Mouse (Mus musculus): Measurements from ENCODE around the gene Tdp2. TPM values are rescaled to one million over a fixed set of nuclear protein-coding genes. Genes with fewer than 3 reads are reported as not detected.

Tdp2 gene
- 54.3 and 54.8 TPM in 2 replicates for total RNA-seq (2017)

DNA sequence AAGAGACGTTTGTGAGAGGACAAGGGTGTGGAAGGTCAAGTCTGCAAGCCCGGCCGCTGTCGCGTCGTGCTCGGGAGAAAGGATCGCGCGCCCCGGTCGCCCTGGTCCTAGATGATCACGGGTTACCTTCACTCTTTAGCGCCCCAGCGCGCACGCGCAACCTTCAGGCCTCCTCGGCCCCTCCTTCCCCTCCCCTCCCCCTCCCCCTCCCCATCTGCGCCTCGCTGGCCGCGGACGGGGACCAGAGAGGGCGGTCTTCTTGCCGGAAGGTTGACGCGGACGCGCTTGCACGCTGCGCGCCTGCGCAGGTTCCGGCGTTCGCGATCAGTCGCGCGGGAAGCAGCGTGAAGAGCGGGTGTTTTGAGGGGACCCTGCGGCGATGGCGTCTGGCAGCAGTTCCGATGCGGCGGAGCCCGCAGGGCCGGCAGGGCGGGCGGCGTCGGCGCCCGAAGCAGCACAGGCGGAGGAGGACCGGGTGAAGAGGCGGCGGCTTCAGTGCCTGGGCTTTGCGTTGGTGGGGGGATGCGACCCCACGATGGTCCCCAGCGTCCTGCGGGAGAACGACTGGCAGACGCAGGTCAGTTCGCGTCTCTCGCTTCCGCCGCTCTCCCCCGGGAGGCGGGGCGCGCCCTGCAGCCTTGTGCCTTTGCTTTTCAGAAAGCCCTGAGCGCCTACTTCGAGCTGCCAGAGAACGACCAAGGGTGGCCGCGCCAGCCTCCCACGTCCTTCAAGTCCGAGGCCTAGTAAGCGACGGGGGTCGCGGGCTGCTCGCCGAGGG, at the start of gene Tdp2, which contains the start of gene Acot13:
Gene Tdp2, plus strand, starts transcription at position 327 of the 778 bp plus-strand sequence.
Gene Acot13, minus strand, starts transcription at position 188 of the 778 bp plus-strand sequence.
- peak; percentile 94 for ATAC-seq (ENCODE audit: extremely low read depth, insufficient number of reproducible peaks, low FRiP score, poor library complexity, severe bottlenecking)

DNA sequence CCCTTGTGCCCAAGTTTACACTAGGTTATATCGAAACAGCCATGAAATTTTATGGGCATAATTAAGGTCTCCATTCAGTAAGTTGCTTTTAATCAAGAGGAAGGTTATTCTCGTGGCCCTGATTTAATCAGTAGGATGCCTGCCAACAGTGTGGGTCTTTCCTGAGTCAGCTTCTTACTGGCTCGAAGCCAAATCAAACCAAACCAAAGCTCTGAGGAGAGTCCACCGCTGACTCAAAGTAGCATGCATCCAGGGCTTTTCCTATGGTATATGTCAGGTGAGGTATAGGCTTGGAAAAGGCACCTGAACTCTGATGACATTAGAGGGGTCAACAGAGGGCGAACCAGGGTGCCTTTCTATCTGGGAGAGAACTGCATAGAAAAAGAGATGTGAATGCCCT, 49.6 kb upstream of the Tdp2 start:
- no peak for ATAC-seq (ENCODE audit: extremely low read depth, insufficient number of reproducible peaks, low FRiP score, poor library complexity, severe bottlenecking)

DNA sequence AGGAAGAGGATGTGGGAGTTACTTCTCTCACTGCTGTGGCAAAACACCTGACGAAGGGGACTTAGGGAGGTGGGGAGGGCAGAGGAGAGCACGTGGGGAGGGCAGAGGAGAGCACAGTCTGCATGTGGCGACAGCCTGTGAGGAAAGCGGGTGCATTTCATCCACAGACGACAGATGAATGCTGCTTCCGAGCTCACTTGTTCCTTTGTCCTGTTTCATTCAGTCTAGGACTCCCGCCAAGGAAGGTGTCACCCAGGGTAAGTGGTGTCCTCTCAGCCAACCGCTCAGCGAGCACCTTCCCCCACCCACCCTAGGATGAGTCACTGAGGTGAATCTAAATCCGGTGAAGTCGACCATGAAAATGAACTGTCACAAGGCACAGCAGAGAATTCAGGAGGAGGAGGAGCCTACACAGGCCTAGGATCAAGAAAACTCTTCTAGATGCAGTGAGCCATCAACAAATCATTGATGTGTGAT, 45.4 kb upstream of the Tdp2 start:
- ATAC-seq (ENCODE audit: extremely low read depth, insufficient number of reproducible peaks, low FRiP score, poor library complexity, severe bottlenecking) = peak; percentile 66; the same call in 1 of the 2 replicates

DNA sequence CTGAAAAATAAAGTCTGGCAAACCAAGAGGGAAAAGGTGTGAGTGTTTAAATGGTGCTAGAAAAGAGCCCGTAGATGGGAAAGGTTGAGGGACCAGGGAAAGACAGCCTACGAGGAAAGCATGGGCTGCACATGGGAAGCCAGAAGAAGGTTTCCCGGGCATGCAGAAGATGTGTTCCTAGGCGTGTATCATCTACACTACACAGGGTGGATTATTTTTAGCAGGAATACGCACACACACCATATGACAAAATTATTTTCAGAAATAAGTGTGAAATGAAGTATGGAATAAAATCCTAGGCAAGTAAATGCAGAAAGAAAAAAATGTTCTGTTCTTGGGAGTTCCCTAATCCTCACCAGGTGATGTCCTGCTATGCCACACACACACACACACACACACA, 44.0 kb upstream of the Tdp2 start:
- no peak for ATAC-seq (ENCODE audit: extremely low read depth, insufficient number of reproducible peaks, low FRiP score, poor library complexity, severe bottlenecking)

DNA sequence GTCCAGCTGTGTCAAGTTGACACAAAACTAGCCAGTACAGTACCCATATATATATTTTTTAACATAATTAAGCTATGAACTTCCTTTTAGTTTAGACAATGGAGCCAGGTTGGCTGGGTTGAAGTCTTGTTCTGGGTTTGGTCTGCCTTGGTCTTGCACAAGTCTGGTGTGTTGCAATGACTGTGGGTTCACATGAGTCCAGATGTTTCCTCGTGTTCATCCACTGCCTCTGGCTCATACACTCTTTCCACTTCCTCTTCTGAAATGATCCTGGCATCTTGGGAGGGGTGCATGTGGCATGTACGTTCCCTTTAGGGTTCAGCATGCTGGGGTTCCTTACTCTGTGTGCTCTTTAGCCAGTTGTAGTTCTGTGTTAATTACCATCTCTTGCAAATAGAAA, 40.1 kb upstream of the Tdp2 start:
- ATAC-seq (ENCODE audit: extremely low read depth, insufficient number of reproducible peaks, low FRiP score, poor library complexity, severe bottlenecking) = peak; percentile 92

DNA sequence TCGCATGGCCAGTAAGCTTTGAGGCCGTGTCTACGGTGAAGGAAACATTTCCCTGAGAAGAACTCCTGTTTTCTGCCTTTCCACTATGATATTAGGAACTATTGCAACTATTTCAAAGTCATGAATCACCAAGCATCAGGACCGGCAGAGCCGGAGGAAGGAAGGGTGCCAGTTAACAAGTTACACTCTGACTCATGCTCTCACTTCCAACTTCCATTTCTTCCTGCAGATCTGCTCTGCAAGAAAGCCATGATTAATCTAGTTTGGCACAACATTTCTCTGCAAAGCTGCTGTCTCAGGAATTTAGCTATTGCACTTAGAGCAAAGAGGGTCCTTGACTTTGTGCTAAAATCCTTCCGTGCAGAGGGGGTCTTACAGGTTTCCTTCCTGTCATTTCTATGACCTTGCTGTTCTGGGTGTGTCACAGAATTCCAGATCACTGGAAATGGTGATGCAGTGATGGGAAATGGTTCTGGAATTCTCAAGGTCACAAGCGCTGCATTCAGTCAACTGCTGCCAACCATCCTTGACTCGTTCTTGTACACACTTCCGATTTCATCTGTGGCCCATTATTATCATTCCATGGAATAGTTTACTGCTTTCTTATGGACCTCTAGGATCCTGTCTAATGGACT, 39.0 kb upstream of the Tdp2 start:
- no peak for ATAC-seq (ENCODE audit: extremely low read depth, insufficient number of reproducible peaks, low FRiP score, poor library complexity, severe bottlenecking)

DNA sequence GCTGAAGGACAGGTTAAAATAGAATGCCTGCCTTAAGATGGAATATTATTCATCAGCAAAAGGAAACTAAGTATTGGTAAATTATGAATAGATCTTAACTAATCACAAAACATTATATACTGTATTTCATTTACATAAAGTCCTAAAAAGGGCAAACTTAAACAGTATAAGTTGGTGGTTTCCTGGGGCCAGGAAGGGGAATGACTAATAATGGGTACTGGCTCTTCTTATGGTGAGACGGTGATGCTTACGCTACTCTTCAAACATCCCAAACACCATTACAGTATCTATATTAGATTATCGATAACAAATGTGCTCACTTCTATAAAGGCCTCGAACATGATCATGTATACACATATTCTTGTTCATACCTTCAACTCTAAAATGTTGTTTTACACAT, 32.8 kb upstream of the Tdp2 start:
- no peak for ATAC-seq (ENCODE audit: extremely low read depth, insufficient number of reproducible peaks, low FRiP score, poor library complexity, severe bottlenecking)

DNA sequence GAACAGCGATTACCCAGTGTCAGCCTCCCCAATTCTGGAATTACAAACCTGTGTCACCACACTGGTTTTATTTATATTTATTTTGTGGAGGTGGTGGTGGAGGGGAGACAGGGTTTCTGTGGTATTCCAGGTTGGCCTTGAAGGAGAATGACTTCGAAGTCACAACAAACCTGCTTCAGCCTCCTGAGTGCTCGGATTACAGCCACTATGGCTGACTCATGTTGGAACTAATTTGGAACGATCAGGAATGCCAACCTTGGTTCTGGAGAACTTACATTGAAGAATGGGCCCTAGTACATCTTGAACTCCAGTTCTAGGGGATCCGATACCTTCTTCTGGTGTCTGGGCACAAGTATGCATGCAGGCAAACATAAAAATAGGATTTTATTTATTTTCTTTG, 32.1 kb upstream of the Tdp2 start:
- no peak for ATAC-seq (ENCODE audit: extremely low read depth, insufficient number of reproducible peaks, low FRiP score, poor library complexity, severe bottlenecking)

DNA sequence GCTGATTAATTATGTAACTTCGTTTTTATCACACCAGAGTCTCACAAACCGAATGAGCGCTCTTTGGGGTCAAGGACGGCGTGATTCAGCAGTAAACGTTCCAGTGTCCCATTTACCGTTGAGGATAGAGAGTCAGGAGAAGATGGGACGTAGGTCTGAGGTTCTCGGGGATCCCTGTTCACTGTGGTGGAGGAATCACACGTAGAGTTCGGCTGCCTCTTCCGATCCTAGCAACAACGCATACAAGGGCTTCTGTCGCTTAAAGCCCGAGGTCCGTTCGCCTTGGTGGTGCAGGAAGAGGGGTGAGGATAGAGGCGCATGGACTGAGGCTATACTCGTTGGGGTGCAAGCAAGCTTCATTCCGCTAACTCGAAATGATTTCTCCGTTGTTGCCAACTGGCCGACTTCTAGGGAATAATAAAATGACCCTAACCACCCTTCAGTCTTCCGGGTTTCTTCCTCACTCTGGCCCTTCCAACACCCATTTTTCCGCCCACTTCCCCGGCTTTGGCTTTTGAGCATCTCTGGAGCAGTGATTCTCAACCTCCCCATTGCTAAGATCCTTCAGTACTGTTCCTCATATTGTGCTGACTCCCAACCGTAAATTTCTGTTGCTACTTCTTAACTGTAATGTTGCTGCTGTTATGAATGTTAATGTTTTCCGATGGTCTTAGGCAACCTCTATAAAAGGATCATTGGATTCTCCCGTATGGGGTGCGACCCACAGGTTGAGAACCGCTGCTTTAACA, 31.4 kb upstream of the Tdp2 start:
- no peak for ATAC-seq (ENCODE audit: extremely low read depth, insufficient number of reproducible peaks, low FRiP score, poor library complexity, severe bottlenecking)

DNA sequence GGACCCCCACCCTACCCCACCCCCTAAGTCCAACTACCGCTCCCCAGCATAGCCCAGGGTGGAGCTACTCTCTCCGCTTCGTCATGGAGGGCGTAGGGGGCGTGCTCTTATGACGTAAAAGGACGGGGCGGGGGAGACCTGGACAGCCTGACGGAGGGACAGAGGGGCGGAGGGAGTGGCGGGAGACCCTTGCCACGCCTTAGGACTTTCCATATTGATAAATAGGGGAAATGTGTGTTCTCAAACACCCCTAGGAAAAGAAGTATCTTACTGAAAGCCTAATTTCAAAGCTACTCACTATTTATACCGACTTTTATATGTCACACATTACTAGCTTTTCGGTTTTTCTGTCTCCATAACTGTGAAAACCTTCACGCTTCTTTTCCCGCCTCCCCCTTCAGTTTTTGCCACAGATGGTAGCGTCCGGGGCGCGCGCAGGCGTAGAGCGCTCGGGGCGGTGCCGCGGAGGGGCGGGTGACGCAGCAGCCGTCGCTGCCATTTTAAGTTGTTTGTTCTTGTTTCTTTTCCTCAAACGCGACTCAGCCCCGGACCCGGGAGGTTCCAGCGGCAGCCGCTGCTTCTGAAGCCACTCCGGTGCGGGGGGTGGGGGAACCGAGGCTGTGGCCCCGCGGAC, 30.7 kb upstream of the Tdp2 start:
- ATAC-seq (ENCODE audit: extremely low read depth, insufficient number of reproducible peaks, low FRiP score, poor library complexity, severe bottlenecking) = peak; percentile 91

DNA sequence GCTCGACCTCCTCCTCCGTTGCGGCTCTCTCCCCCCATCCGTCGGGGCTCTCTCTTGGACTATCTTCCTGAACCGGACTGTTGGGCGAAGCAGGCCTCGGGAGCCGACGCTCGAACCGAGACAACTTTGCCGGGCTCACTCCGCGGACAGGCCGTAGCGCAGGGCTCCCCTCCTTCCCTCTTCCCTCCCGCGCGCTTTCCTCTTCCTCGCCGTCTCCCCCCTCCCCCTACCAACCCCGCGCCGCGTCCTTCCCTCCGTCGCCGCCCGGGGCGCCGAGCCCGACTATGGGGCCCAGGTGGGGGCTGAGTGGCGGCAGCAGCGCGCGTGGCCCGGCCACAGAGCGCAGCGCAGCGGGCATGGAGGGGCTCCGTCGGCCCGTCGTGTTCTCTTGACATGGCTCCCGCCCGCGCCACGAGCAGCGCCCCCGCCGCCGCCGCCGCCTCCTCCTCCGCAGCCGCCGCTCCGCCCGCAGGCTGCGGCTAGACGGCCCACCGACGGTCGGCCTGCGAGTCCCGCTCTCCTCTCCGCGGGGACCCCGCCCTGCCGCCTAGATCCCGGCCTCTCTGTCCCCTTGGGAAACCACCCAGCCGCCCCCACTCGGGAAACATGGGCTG, 30.1 kb upstream of the Tdp2 start, which contains the start of gene BC005537:
Gene BC005537, plus strand, starts transcription at position 350 of the 614 bp plus-strand sequence.
- ATAC-seq (ENCODE audit: extremely low read depth, insufficient number of reproducible peaks, low FRiP score, poor library complexity, severe bottlenecking) = peak; percentile 27

DNA sequence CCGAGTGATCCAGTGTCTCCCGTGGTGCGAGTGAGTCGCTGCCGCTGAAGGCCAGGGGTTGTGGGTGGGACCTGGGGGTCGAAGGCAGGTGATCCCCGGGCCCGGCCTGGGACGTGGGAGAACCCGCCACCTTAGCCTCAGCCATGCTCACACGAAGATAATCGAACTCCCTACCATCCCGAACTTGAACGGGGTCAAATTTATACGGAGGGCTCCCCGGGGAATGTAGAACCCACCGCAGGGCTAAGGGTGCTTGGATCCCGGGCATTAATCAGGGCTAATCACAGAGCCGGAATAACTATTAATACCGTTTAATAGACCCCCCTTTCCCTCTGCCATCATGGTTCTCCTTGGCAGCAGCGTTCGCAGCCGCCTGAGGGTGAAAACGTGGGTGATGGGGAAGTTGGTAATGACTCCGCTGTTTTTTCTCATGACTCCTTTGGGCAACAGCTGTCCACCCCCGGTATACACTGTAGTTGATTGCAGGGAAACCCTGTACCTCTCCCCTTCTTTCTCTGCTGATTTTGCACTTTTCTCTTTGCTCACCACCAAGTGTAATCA, 29.3 kb upstream of the Tdp2 start:
- ATAC-seq (ENCODE audit: extremely low read depth, insufficient number of reproducible peaks, low FRiP score, poor library complexity, severe bottlenecking) = peak; percentile 27; the same call in 1 of the 2 replicates

DNA sequence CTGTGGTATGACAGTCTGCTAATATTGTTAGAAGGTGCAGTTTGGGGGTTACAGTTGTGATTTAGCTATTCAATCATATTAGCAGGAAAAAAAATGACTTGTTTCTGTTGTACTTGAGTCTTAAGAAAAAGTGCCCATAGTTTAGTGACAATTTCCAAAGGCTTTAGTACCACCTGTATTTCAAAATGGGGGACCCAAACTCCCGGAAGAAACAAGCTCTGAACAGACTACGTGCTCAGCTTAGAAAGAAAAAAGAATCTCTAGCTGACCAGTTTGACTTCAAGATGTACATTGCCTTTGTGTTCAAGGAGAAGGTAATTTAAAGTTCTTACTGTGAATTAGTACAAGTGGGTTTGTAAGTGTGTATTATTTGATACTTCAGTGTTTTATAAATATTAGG, 28.3 kb upstream of the Tdp2 start:
- ATAC-seq (ENCODE audit: extremely low read depth, insufficient number of reproducible peaks, low FRiP score, poor library complexity, severe bottlenecking) = no peak

DNA sequence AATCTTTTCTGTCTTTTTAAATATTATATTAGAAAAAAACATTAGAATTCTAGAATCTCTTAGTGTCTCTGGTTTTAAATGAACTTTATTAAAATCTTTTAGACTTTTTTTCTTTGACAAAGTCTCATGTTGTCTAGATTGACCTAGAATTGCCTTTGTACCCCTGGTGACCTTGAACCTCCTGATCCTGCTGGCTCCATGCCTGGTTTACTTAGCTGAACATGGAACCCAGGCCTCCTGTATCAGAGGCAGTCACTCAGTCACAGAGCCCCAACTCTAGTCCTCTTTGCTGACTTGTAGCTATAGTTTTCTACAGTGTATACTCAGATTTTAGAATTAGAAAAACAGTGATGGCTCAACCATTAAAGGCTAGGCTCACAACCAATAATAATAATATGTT, 25.4 kb upstream of the Tdp2 start:
- no peak for ATAC-seq (ENCODE audit: extremely low read depth, insufficient number of reproducible peaks, low FRiP score, poor library complexity, severe bottlenecking)

DNA sequence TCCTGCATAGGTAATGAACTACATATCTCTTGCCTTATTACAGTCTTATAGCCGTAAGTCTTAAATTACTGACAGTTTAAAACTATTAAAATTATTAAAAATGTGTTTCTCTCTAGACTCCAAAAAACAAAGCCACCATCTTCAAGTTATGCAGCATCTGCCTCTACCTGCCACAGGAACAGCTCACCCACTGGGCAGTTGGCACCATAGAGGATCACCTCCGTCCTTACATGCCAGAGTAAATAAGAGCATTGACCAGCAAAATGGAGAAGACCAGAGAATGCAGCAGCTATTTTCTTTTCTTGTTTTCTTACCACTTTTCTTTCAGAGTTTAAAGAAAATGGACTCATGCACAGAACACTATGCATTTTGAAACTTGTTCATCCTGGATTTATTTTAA, 19.0 kb upstream of the Tdp2 start:
- no peak for ATAC-seq (ENCODE audit: extremely low read depth, insufficient number of reproducible peaks, low FRiP score, poor library complexity, severe bottlenecking)

DNA sequence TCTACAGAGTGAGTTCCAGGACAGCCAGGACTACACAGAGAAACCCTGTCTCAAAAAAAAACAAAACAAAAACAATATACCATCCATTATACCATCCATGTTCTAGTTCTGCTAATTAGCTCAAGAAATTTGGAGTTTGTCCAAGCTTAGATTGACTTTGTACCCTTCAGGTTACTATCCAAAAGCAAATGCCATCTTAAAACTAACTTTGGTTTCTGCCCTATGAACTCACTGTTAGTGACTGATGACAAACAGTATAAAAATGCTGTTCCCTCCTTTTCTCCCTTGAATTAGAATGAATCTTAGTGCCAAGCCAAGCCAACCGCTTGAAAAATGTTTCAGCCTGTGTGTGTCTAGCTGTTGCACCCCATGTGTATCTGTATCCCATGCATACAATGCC, 16.9 kb upstream of the Tdp2 start:
- ATAC-seq (ENCODE audit: extremely low read depth, insufficient number of reproducible peaks, low FRiP score, poor library complexity, severe bottlenecking) = no peak

DNA sequence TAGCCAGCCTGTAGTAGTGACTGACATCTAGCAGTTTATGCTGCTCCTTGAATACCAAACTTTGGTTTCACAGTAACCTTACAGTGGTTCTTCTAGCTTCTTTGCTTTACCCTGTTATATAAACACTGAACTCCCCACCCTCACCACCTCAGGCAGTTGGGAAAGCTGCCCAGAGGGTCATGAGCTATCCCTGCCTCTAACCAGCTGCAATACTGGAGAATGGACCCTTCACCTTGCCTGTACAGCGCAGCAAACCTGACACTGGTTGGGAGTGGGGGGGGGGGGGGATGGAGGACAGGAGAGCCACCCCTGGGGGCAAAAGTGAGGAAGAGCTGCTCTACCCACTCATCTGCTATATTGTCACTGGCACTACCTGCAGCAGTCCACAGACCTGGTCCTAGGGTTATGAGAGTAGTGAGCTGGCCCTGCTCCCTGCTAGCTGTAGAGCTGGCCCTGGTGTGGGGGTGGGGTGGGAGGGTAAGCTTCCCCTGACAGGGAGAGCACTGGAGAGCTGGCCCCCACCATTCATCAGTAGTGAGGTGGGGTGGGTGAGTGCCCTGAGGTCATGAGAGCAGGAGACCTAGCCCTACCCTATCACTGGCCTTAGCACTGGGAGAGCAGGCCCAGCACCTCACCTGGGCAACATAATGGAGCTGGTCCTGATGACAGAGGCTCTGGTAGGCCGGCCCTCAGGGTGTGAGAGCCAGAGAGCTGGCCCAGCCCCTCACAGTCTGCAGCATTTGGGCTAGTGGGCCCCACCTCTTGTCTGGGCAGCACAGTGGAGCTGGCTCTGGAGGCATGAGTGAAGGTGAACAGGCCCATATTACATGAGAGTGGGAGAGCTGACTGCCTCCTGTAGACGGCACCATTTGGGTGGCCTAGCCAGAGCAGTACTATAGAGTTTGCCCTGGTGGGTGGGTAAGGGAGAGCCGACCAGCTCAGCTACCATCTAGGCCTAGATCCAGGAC, 15.1 kb upstream of the Tdp2 start:
- peak; percentile 16; the same call in 1 of the 2 replicates for ATAC-seq (ENCODE audit: extremely low read depth, insufficient number of reproducible peaks, low FRiP score, poor library complexity, severe bottlenecking)
